Mouse (Mus musculus): Measurements from ENCODE around the gene Atf3.

- TF ChIP-seq POLR2A (IDR thresholded peaks at IDR 0.05; ENCODE audit: low read depth, low read length) (no peak), CTCF (IDR thresholded peaks at IDR 0.05; ENCODE audit: extremely low read depth, insufficient read depth, insufficient read length, insufficient replicate concordance) (no peak)
Observed at GRCm38 (mm10) chr1:191257351-191257771, 39.5 kb upstream of the Atf3 start.
